Mouse (Mus musculus): ENCODE measurements around the gene Slc35g2. TPM values are rescaled to one million over a fixed set of nuclear protein-coding genes. Genes with fewer than 3 reads are reported as not detected.

Slc35g2 gene
- polyA plus RNA-seq (2014; fragmentation: Nextera tagmentation; extraction: Ambion mirVana) = 1.8 and 2.8 TPM in 2 replicates

GRCm38 (mm10) chr9:100570626-100571233 lies at the start of gene Slc35g2:
Gene Slc35g2, minus strand, starts transcription at chr9:100571090.
- peaks cover 6% of the 10 kb centered on the region; the same call in 1 of the 2 replicates for H3K27me3 ChIP-seq (ENCODE audit: control insufficient read depth, insufficient read depth, low read length)
- H3K4me2 ChIP-seq (ENCODE audit: low read depth, severe bottlenecking) = peak within 1 kb of the TSS; percentile 85
- ATAC-seq (ENCODE audit: insufficient number of reproducible peaks, low FRiP score, low TSS enrichment, low read depth) (peak; percentile 89), DNase-seq (ENCODE audit: low spot score) (peak; percentile 83)
- H3K36me3 ChIP-seq (ENCODE audit: control insufficient read depth, insufficient read depth, low read length) = no peaks in the 10 kb centered on the region
- H3K27ac ChIP-seq (replicated peaks; ENCODE audit: low read depth, low read length) = no peak within 1 kb of the TSS
- under 1% methylated on average over 51 of the region's 55 CpGs for WGBS
- H3K9me3 ChIP-seq (ENCODE audit: control insufficient read depth, low read length) = no peaks in the 10 kb centered on the region
- 0 out of 2 replicates have a peak, but pooled peaks cover 3% of the 10 kb centered on the region for H3K4me1 ChIP-seq (ENCODE audit: control insufficient read depth, insufficient read depth, low read length)
- peak within 1 kb of the TSS; percentile 57 for H3K4me3 ChIP-seq (ENCODE audit: low read depth, low read length)
- peak within 1 kb of the TSS; percentile 59 for H3K9ac ChIP-seq (ENCODE audit: low read length)

GRCm38 (mm10) chr9:100616947-100617346 lies 46.1 kb upstream of the Slc35g2 start:
- WGBS = 74% methylated on average over 11 of the region's 11 CpGs
- DNase-seq (ENCODE audit: low spot score) = no peak
- no peak for ATAC-seq (ENCODE audit: insufficient number of reproducible peaks, low FRiP score, low TSS enrichment, low read depth)

DNA sequence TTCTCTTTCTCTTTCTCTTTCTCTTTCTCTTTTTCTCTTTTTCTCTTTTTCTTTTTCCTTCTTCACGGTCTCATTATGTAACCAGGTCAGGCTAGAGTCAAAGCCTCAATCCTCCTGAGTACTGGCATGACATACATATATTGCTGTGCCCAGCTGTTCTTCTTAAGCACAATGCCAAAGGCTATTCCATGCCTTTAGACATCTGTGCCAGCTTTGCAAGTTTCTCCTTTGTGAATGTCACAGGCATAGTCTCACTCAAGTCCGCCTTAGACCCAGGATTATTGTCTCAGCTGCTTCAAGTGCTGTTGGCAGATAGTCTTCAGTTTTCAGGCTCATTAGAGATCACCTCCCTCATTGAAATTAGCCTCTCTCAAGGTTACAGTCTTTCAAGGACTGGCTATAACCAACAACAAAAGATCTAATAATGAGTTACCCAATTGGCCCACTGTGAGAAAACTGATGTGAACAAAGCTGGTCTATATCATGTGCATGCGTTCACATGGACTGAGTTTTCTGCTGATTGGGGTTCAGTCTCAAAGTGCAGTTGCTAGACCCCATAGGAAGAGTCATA lies 42.7 kb upstream of the Slc35g2 start:
- DNase-seq (ENCODE audit: low spot score) = no peak
- Histone ChIP-seq H3K27ac (replicated peaks; ENCODE audit: low read depth, low read length) (no peak overlapping the region), H3K36me3 (ENCODE audit: control insufficient read depth, insufficient read depth, low read length) (no peaks in the 10 kb centered on the region), H3K9ac (ENCODE audit: low read length) (no peak overlapping the region), H3K27me3 (ENCODE audit: control insufficient read depth, insufficient read depth, low read length) (no peaks in the 10 kb centered on the region), H3K4me2 (ENCODE audit: low read depth, severe bottlenecking) (no peak overlapping the region), H3K9me3 (ENCODE audit: control insufficient read depth, low read length) (no peaks in the 10 kb centered on the region), H3K4me1 (ENCODE audit: control insufficient read depth, insufficient read depth, low read length) (no peaks in the 10 kb centered on the region), H3K4me3 (ENCODE audit: low read depth, low read length) (no peak overlapping the region)
- 90% methylated on average over 3 of the region's 3 CpGs for WGBS
- no peak for ATAC-seq (ENCODE audit: insufficient number of reproducible peaks, low FRiP score, low TSS enrichment, low read depth)

More at GRCm38 (mm10) chr9:100616947-100617346, 46.1 kb upstream of the Slc35g2 start:
- H3K27me3 ChIP-seq (ENCODE audit: control insufficient read depth, insufficient read depth, low read length) = no peaks in the 10 kb centered on the region
- no peaks in the 10 kb centered on the region for H3K4me1 ChIP-seq (ENCODE audit: control insufficient read depth, insufficient read depth, low read length)
- no peak overlapping the region for H3K9ac ChIP-seq (ENCODE audit: low read length)
- no peak overlapping the region for H3K4me2 ChIP-seq (ENCODE audit: low read depth, severe bottlenecking)
- no peak overlapping the region for H3K4me3 ChIP-seq (ENCODE audit: low read depth, low read length)
- H3K27ac ChIP-seq (replicated peaks; ENCODE audit: low read depth, low read length) = no peak overlapping the region
- H3K9me3 ChIP-seq (ENCODE audit: control insufficient read depth, low read length) = no peaks in the 10 kb centered on the region
- no peaks in the 10 kb centered on the region for H3K36me3 ChIP-seq (ENCODE audit: control insufficient read depth, insufficient read depth, low read length)

DNA sequence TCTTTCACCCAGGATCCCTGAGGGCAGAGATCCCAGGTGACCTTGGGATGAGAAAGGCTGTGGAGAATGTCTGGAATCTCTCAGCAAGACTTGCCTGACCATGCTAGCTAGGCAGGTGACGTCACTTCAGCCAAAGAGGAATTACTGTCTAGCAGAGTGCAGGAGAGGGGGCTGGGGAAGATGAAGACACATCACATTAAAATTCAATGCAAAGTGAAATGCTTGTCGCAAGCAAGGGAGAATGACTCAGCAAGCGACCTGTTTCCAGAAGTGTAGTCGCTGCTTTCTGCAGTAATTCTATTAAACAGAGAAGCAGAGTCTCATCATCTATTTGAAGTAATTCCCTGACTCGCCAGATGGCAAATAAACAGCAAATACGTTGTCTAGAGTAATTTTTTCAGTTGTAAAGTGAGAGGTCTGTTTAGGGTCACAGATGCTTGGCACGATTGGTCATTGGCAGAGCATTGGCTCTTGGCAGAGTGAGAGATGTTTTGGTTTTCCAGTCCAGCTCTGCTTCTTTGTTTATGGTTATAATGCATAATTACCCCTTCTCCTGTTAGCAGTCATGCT lies 35.2 kb upstream of the Slc35g2 start:
- no peaks in the 10 kb centered on the region for H3K36me3 ChIP-seq (ENCODE audit: control insufficient read depth, insufficient read depth, low read length)
- H3K27me3 ChIP-seq (ENCODE audit: control insufficient read depth, insufficient read depth, low read length) = no peaks in the 10 kb centered on the region
- no peak overlapping the region for H3K4me2 ChIP-seq (ENCODE audit: low read depth, severe bottlenecking)
- WGBS = 56% methylated on average over 7 of the region's 7 CpGs
- ATAC-seq (ENCODE audit: insufficient number of reproducible peaks, low FRiP score, low TSS enrichment, low read depth) (no peak), DNase-seq (ENCODE audit: low spot score) (no peak)
- H3K9me3 ChIP-seq (ENCODE audit: control insufficient read depth, low read length) = no peaks in the 10 kb centered on the region
- no peak overlapping the region for H3K9ac ChIP-seq (ENCODE audit: low read length)
- H3K27ac ChIP-seq (replicated peaks; ENCODE audit: low read depth, low read length) = no peak overlapping the region
- H3K4me3 ChIP-seq (ENCODE audit: low read depth, low read length) = no peak overlapping the region
- no peaks in the 10 kb centered on the region for H3K4me1 ChIP-seq (ENCODE audit: control insufficient read depth, insufficient read depth, low read length)

DNA sequence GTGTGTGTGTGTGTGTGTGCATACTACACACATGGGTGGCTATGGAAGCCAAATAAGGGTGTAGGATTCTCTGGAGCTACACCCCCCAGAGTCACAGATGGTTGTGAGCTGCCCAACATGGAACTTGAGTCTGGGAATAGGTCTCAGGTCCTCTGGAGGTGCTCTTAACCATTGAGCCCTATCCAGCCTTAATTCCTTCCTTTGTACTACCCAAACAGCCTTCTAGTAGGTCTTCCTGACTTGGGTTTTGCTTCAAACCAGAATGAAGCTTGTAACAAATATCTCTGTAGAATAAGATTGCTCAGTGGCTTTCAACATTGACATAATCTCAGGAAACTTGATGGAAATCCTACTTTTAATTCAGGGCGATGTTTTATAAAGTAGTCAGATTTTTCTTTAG lies 34.6 kb upstream of the Slc35g2 start:
- Histone ChIP-seq H3K4me1 (ENCODE audit: control insufficient read depth, insufficient read depth, low read length) (no peaks in the 10 kb centered on the region), H3K9ac (ENCODE audit: low read length) (no peak overlapping the region), H3K27ac (replicated peaks; ENCODE audit: low read depth, low read length) (no peak overlapping the region), H3K36me3 (ENCODE audit: control insufficient read depth, insufficient read depth, low read length) (no peaks in the 10 kb centered on the region), H3K4me3 (ENCODE audit: low read depth, low read length) (no peak overlapping the region), H3K9me3 (ENCODE audit: control insufficient read depth, low read length) (no peaks in the 10 kb centered on the region), H3K4me2 (ENCODE audit: low read depth, severe bottlenecking) (no peak overlapping the region), H3K27me3 (ENCODE audit: control insufficient read depth, insufficient read depth, low read length) (no peaks in the 10 kb centered on the region)
- ATAC-seq (ENCODE audit: insufficient number of reproducible peaks, low FRiP score, low TSS enrichment, low read depth) (no peak), DNase-seq (ENCODE audit: low spot score) (no peak)
- 85% methylated on average over 1 of the region's 1 CpGs for WGBS

DNA sequence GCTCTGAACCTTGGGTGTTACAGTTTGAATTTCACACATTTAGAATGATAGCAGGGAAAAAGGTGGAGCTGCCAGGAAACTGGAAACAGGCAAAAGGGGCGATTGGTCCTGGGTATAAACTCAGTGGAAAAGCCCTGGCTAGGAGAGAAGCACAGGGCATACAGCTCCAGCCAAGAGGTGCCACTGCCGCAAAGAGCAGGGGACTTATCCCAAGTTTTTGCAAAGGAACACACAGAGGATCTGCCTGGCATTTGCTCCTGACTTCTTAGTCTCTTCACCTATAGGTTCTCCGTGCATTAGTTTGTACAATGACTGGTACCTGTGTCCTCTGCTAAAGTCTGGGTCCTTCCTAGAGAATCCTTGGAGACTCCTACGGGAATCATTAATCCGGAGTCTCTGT lies 32.3 kb upstream of the Slc35g2 start:
- Histone ChIP-seq H3K36me3 (ENCODE audit: control insufficient read depth, insufficient read depth, low read length) (no peaks in the 10 kb centered on the region), H3K27me3 (ENCODE audit: control insufficient read depth, insufficient read depth, low read length) (no peaks in the 10 kb centered on the region), H3K9me3 (ENCODE audit: control insufficient read depth, low read length) (no peaks in the 10 kb centered on the region), H3K27ac (replicated peaks; ENCODE audit: low read depth, low read length) (no peak overlapping the region), H3K4me3 (ENCODE audit: low read depth, low read length) (no peak overlapping the region), H3K4me1 (ENCODE audit: control insufficient read depth, insufficient read depth, low read length) (no peaks in the 10 kb centered on the region), H3K4me2 (ENCODE audit: low read depth, severe bottlenecking) (no peak overlapping the region), H3K9ac (ENCODE audit: low read length) (no peak overlapping the region)
- 69% methylated on average over 5 of the region's 5 CpGs for WGBS
- ATAC-seq (ENCODE audit: insufficient number of reproducible peaks, low FRiP score, low TSS enrichment, low read depth) (no peak), DNase-seq (ENCODE audit: low spot score) (no peak)

GRCm38 (mm10) chr9:100602130-100602529 lies 31.2 kb upstream of the Slc35g2 start:
- H3K9me3 ChIP-seq (ENCODE audit: control insufficient read depth, low read length) = no peaks in the 10 kb centered on the region
- WGBS = 92% methylated on average over 1 of the region's 1 CpGs
- H3K9ac ChIP-seq (ENCODE audit: low read length) = no peak overlapping the region
- H3K27me3 ChIP-seq (ENCODE audit: control insufficient read depth, insufficient read depth, low read length) = no peaks in the 10 kb centered on the region
- no peak overlapping the region for H3K4me2 ChIP-seq (ENCODE audit: low read depth, severe bottlenecking)
- H3K36me3 ChIP-seq (ENCODE audit: control insufficient read depth, insufficient read depth, low read length) = no peaks in the 10 kb centered on the region
- no peak for DNase-seq (ENCODE audit: low spot score)
- H3K4me1 ChIP-seq (ENCODE audit: control insufficient read depth, insufficient read depth, low read length) = no peaks in the 10 kb centered on the region
- H3K27ac ChIP-seq (replicated peaks; ENCODE audit: low read depth, low read length) = no peak overlapping the region
- no peak for ATAC-seq (ENCODE audit: insufficient number of reproducible peaks, low FRiP score, low TSS enrichment, low read depth)
- H3K4me3 ChIP-seq (ENCODE audit: low read depth, low read length) = no peak overlapping the region

- H3K27me3 ChIP-seq (ENCODE audit: control insufficient read depth, insufficient read depth, low read length) = no peaks in the 10 kb centered on the region
- no peaks in the 10 kb centered on the region for H3K4me1 ChIP-seq (ENCODE audit: control insufficient read depth, insufficient read depth, low read length)
- no peak overlapping the region for H3K9ac ChIP-seq (ENCODE audit: low read length)
- DNase-seq (ENCODE audit: low spot score) = no peak
- WGBS = 80% methylated on average over 3 of the region's 3 CpGs
- no peak overlapping the region for H3K4me2 ChIP-seq (ENCODE audit: low read depth, severe bottlenecking)
- H3K9me3 ChIP-seq (ENCODE audit: control insufficient read depth, low read length) = no peaks in the 10 kb centered on the region
- no peak overlapping the region for H3K4me3 ChIP-seq (ENCODE audit: low read depth, low read length)
- H3K27ac ChIP-seq (replicated peaks; ENCODE audit: low read depth, low read length) = no peak overlapping the region
- H3K36me3 ChIP-seq (ENCODE audit: control insufficient read depth, insufficient read depth, low read length) = no peaks in the 10 kb centered on the region
- no peak for ATAC-seq (ENCODE audit: insufficient number of reproducible peaks, low FRiP score, low TSS enrichment, low read depth)
Observed at GRCm38 (mm10) chr9:100599761-100600328, 29.0 kb upstream of the Slc35g2 start.
